Mouse (Mus musculus): ENCODE measurements around the gene Syngr1.

DNA sequence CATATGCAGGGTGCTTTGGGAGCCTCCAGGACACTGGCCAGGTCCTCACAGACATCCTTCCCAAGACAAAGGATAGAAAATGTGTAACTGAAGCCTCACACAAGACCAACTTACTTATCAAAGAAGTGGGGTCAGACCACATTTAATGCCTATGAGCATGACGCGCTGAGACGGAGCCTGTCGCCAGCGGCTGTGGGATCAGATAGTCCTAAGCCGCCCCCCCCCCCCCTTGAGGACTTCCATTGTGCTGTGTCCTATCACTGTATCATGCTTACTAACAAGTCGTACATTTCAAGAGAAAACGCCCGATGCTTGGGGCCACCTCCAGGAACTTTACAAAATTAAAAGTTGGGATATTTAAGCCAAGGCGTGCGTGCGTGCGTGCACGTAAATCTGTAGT lies 56.0 kb downstream of the Syngr1 start:
- no peak for TF ChIP-seq CTCF (IDR thresholded peaks at IDR 0.05; ENCODE audit: low read depth)
- no peak for TF ChIP-seq EP300 (IDR thresholded peaks at IDR 0.05; ENCODE audit: low read depth)

Data from liver, postnatal 0 days (tissue).